Mouse (Mus musculus) midbrain, embryonic 16.5 days (tissue): ENCODE data around the gene Amigo3. TPM values are rescaled to one million over a fixed set of nuclear protein-coding genes. Genes with fewer than 3 reads are reported as not detected.

Experiments
- ATAC-seq: fragments of 200-750 bp; cut with Nextera tagmentation; 2 replicates; pipeline ENCODE4 v1.8.0; 2017; ENCODE audit warnings: moderate TSS enrichment
- H3K27ac ChIP-seq: fragments of 300-500 bp; sonication (generic); 2 replicates; pipeline ENCODE4 v1.5.1; 2014; ENCODE audit warnings: mild to moderate bottlenecking, low read length, mixed read lengths
- H3K27me3 ChIP-seq: fragments of 300-500 bp; sonication (generic); 2 replicates; pipeline ENCODE4 v1.6.1; 2014; ENCODE audit warnings: low read depth, low read length, mixed read lengths; ENCODE audit not compliant: control insufficient read depth, insufficient read depth
- H3K36me3 ChIP-seq: fragments of 300-500 bp; sonication (generic); 2 replicates; pipeline ENCODE4 v1.6.1; 2014; ENCODE audit warnings: mild to moderate bottlenecking, low read length, moderate library complexity, mixed read lengths; ENCODE audit not compliant: control insufficient read depth, insufficient read depth
- H3K4me1 ChIP-seq: fragments of 300-500 bp; sonication (generic); 2 replicates; pipeline ENCODE4 v1.6.1; 2014; ENCODE audit warnings: mild to moderate bottlenecking, low read length, mixed read lengths; ENCODE audit not compliant: control insufficient read depth, insufficient read depth
- H3K4me2 ChIP-seq: fragments of 300-500 bp; sonication (generic); 2 replicates; pipeline ENCODE4 v1.6.1; 2014; ENCODE audit warnings: mild to moderate bottlenecking, low read length, mixed read lengths
- H3K4me3 ChIP-seq: fragments of 300-500 bp; sonication (generic); 2 replicates; pipeline ENCODE4 v1.5.1; 2014; ENCODE audit warnings: low read depth, mild to moderate bottlenecking, low read length, moderate library complexity, mixed read lengths
- H3K9ac ChIP-seq: fragments of 300-500 bp; sonication (generic); 2 replicates; pipeline ENCODE4 v1.6.1; 2014; ENCODE audit warnings: low read depth, low read length, mixed read lengths
- H3K9me3 ChIP-seq: fragments of 300-500 bp; sonication (generic); replicated peaks from 2 replicates; pipeline ENCODE4 v1.6.1; 2014; ENCODE audit warnings: mild to moderate bottlenecking, low read length, mixed read lengths; ENCODE audit not compliant: control insufficient read depth, poor library complexity, severe bottlenecking
- WGBS: fragments of 180-500 bp; shearing (Covaris S2); extraction: QIAGEN DNeasy Blood & Tissue Kit; methylation state at CpG from one replicate; pipeline ENCODE4 v1.1.7; 2014; 5-methylcytosine and 5-hydroxymethylcytosine counted together
- polyA plus RNA-seq: library from polyadenylated mRNA; unstranded; fragments of >200 nt; fragmentation: Nextera tagmentation; extraction: Ambion mirVana; gene quantifications from 2 replicates; pipeline ENCODE4 v1.2.1, GENCODE M21; 2015

Amigo3 gene
- polyA plus RNA-seq, 1 experiment from 2014 or later = 2.6 TPM

- H3K27me3 ChIP-seq = no peaks in the 10 kb centered on the region
- H3K36me3 ChIP-seq = peaks cover 26% of the 10 kb centered on the region
- H3K4me3 ChIP-seq = peak overlapping the region; percentile 77
- ATAC-seq = peak; percentile 31; the same call in 1 of the 2 replicates
- peak overlapping the region; percentile 89 for H3K4me2 ChIP-seq
- peak overlapping the region; percentile 73 for H3K9ac ChIP-seq
- peaks cover 18% of the 10 kb centered on the region for H3K4me1 ChIP-seq
- no peaks in the 10 kb centered on the region for H3K9me3 ChIP-seq
- WGBS = 43% methylated on average over 15 of the region's 15 CpGs
- peak overlapping the region; percentile 69; the same call in 1 of the 2 replicates for H3K27ac ChIP-seq
Observed at GRCm38 (mm10) chr9:108049561-108050251, 3.3 kb upstream of the Amigo3 start.

GRCm38 (mm10) chr9:108051184-108051930 lies 1.6 kb upstream of the Amigo3 start:
- no peaks in the 10 kb centered on the region for H3K9me3 ChIP-seq
- ATAC-seq = no peak
- 96% methylated on average over 15 of the region's 15 CpGs for WGBS
- H3K9ac ChIP-seq = no peak overlapping the region
- no peaks in the 10 kb centered on the region for H3K27me3 ChIP-seq
- peaks cover 24% of the 10 kb centered on the region for H3K36me3 ChIP-seq
- H3K4me1 ChIP-seq = peaks cover 18% of the 10 kb centered on the region
- H3K27ac ChIP-seq = no peak overlapping the region
- H3K4me2 ChIP-seq = no peak overlapping the region
- no peak overlapping the region for H3K4me3 ChIP-seq

- Histone ChIP-seq H3K27me3 (no peaks in the 10 kb centered on the region), H3K9ac (no peak overlapping the region), H3K4me1 (peaks cover 18% of the 10 kb centered on the region), H3K4me2 (no peak overlapping the region), H3K27ac (no peak overlapping the region), H3K9me3 (no peaks in the 10 kb centered on the region), H3K4me3 (no peak overlapping the region), H3K36me3 (peaks cover 22% of the 10 kb centered on the region)
- WGBS = 84% methylated on average over 4 of the region's 4 CpGs
- ATAC-seq = no peak
Observed at GRCm38 (mm10) chr9:108051931-108052220, 1.1 kb upstream of the Amigo3 start.

GRCm38 (mm10) chr9:108052411-108052810 lies 548 bp upstream of the Amigo3 start:
- 68% methylated on average over 7 of the region's 7 CpGs for WGBS
- H3K9me3 ChIP-seq = no peaks in the 10 kb centered on the region
- no peak overlapping the region for H3K4me2 ChIP-seq
- H3K36me3 ChIP-seq = peaks cover 21% of the 10 kb centered on the region
- H3K4me1 ChIP-seq = peaks cover 18% of the 10 kb centered on the region
- no peak overlapping the region for H3K4me3 ChIP-seq
- no peak overlapping the region for H3K27ac ChIP-seq
- no peaks in the 10 kb centered on the region for H3K27me3 ChIP-seq
- no peak for ATAC-seq
- H3K9ac ChIP-seq = no peak overlapping the region

- Histone ChIP-seq H3K27ac (no peak overlapping the region), H3K4me1 (peaks cover 11% of the 10 kb centered on the region), H3K9ac (no peak overlapping the region), H3K36me3 (peaks cover 24% of the 10 kb centered on the region), H3K27me3 (no peaks in the 10 kb centered on the region), H3K4me3 (no peak overlapping the region), H3K9me3 (no peaks in the 10 kb centered on the region), H3K4me2 (no peak overlapping the region)
- ATAC-seq = no peak
- WGBS = 92% methylated on average over 15 of the region's 15 CpGs
Observed at GRCm38 (mm10) chr9:108053665-108054225, 786 bp downstream of the Amigo3 start.

GRCm38 (mm10) chr9:108054331-108055040 lies 1.5 kb downstream of the Amigo3 start:
- peaks cover 29% of the 10 kb centered on the region for H3K36me3 ChIP-seq
- no peak overlapping the region for H3K27ac ChIP-seq
- no peaks in the 10 kb centered on the region for H3K27me3 ChIP-seq
- no peaks in the 10 kb centered on the region for H3K9me3 ChIP-seq
- H3K9ac ChIP-seq = no peak overlapping the region
- H3K4me1 ChIP-seq = peaks cover 11% of the 10 kb centered on the region
- ATAC-seq = no peak
- 90% methylated on average over 22 of the region's 22 CpGs for WGBS
- no peak overlapping the region for H3K4me2 ChIP-seq
- H3K4me3 ChIP-seq = no peak overlapping the region

GRCm38 (mm10) chr9:108055061-108055460 lies 2.1 kb downstream of the Amigo3 start:
- WGBS = 82% methylated on average over 1 of the region's 1 CpGs
- no peaks in the 10 kb centered on the region for H3K9me3 ChIP-seq
- H3K27ac ChIP-seq = no peak overlapping the region
- peaks cover 35% of the 10 kb centered on the region for H3K36me3 ChIP-seq
- H3K4me2 ChIP-seq = no peak overlapping the region
- ATAC-seq = no peak
- H3K4me3 ChIP-seq = no peak overlapping the region
- no peaks in the 10 kb centered on the region for H3K27me3 ChIP-seq
- H3K4me1 ChIP-seq = peaks cover 7% of the 10 kb centered on the region
- H3K9ac ChIP-seq = no peak overlapping the region

- Histone ChIP-seq H3K9ac (no peak overlapping the region), H3K9me3 (no peaks in the 10 kb centered on the region), H3K36me3 (peaks cover 35% of the 10 kb centered on the region), H3K27ac (no peak overlapping the region), H3K4me2 (no peak overlapping the region), H3K4me1 (peaks cover 2% of the 10 kb centered on the region; the same call in 1 of the 2 replicates), H3K27me3 (no peaks in the 10 kb centered on the region), H3K4me3 (no peak overlapping the region)
- ATAC-seq = no peak
- 93% methylated on average over 6 of the region's 6 CpGs for WGBS
Observed at GRCm38 (mm10) chr9:108055661-108056237, 2.8 kb downstream of the Amigo3 start.
